Mouse (Mus musculus): ENCODE measurements around the gene Zzef1. TPM values are rescaled to one million over a fixed set of nuclear protein-coding genes. Genes with fewer than 3 reads are reported as not detected.

Zzef1 gene
- polyA plus RNA-seq, 1 experiment from 2014 or later = 12.5 TPM

- no peak overlapping the region for H3K4me2 ChIP-seq
- H3K9ac ChIP-seq = no peak overlapping the region
- no peaks in the 10 kb centered on the region for H3K36me3 ChIP-seq
- WGBS = 98% methylated on average over 5 of the region's 5 CpGs
- H3K9me3 ChIP-seq = no peaks in the 10 kb centered on the region
- no peak for ATAC-seq (ENCODE audit: low read depth)
- H3K4me3 ChIP-seq = no peak overlapping the region
- H3K27ac ChIP-seq (replicated peaks) = no peak overlapping the region
- no peaks in the 10 kb centered on the region for H3K4me1 ChIP-seq (replicated peaks)
- H3K27me3 ChIP-seq = no peaks in the 10 kb centered on the region
Measured at GRCm38 (mm10) chr11:72813687-72814086, 17.7 kb downstream of the Zzef1 start.

GRCm38 (mm10) chr11:72814188-72814587 lies 18.2 kb downstream of the Zzef1 start:
- Histone ChIP-seq H3K4me2 (no peak overlapping the region), H3K27me3 (no peaks in the 10 kb centered on the region), H3K36me3 (peaks cover 5% of the 10 kb centered on the region), H3K9ac (no peak overlapping the region), H3K4me3 (no peak overlapping the region), H3K4me1 (replicated peaks) (no peaks in the 10 kb centered on the region), H3K9me3 (no peaks in the 10 kb centered on the region), H3K27ac (replicated peaks) (no peak overlapping the region)
- no peak for ATAC-seq (ENCODE audit: low read depth)
- WGBS = 78% methylated on average over 2 of the region's 2 CpGs

GRCm38 (mm10) chr11:72816859-72817258 lies 20.8 kb downstream of the Zzef1 start:
- 90% methylated on average over 1 of the region's 1 CpGs for WGBS
- no peak overlapping the region for H3K4me2 ChIP-seq
- ATAC-seq (ENCODE audit: low read depth) = no peak

GRCm38 (mm10) chr11:72818067-72818466 lies 22.0 kb downstream of the Zzef1 start:
- no peaks in the 10 kb centered on the region for H3K27me3 ChIP-seq
- no peak overlapping the region for H3K27ac ChIP-seq (replicated peaks)
- H3K36me3 ChIP-seq = peaks cover 35% of the 10 kb centered on the region
- no peaks in the 10 kb centered on the region for H3K9me3 ChIP-seq
- H3K4me2 ChIP-seq = no peak overlapping the region
- ATAC-seq (ENCODE audit: low read depth) = no peak
- no peaks in the 10 kb centered on the region for H3K4me1 ChIP-seq (replicated peaks)
- no peak overlapping the region for H3K9ac ChIP-seq
- no peak overlapping the region for H3K4me3 ChIP-seq
- WGBS = 93% methylated on average over 7 of the region's 7 CpGs

More at GRCm38 (mm10) chr11:72816859-72817258, 20.8 kb downstream of the Zzef1 start:
- Histone ChIP-seq H3K4me1 (replicated peaks) (no peaks in the 10 kb centered on the region), H3K4me3 (no peak overlapping the region), H3K27me3 (no peaks in the 10 kb centered on the region), H3K36me3 (peaks cover 25% of the 10 kb centered on the region), H3K9ac (no peak overlapping the region), H3K9me3 (no peaks in the 10 kb centered on the region), H3K27ac (replicated peaks) (no peak overlapping the region)

- no peak overlapping the region for H3K4me2 ChIP-seq
- H3K27ac ChIP-seq (replicated peaks) = no peak overlapping the region
- 94% methylated on average over 7 of the region's 7 CpGs for WGBS
- H3K9me3 ChIP-seq = no peaks in the 10 kb centered on the region
- ATAC-seq (ENCODE audit: low read depth) = no peak
- peaks cover 59% of the 10 kb centered on the region for H3K36me3 ChIP-seq
- H3K4me1 ChIP-seq (replicated peaks) = no peaks in the 10 kb centered on the region
- no peaks in the 10 kb centered on the region for H3K27me3 ChIP-seq
- no peak overlapping the region for H3K9ac ChIP-seq
- no peak overlapping the region for H3K4me3 ChIP-seq
Measured at GRCm38 (mm10) chr11:72821041-72821440, 25.0 kb downstream of the Zzef1 start.

GRCm38 (mm10) chr11:72829869-72830268 lies 33.8 kb downstream of the Zzef1 start:
- whole genome bisulfite sequencing = 95% methylated on average over 3 of the region's 3 CpGs
- H3K9me3 ChIP-seq = no peaks in the 10 kb centered on the region
- H3K4me3 ChIP-seq = no peak overlapping the region
- no peaks in the 10 kb centered on the region for H3K4me1 ChIP-seq (replicated peaks)
- H3K36me3 ChIP-seq = peaks cover 93% of the 10 kb centered on the region
- H3K4me2 ChIP-seq = no peak overlapping the region
- H3K27ac ChIP-seq (replicated peaks) = no peak overlapping the region
- H3K27me3 ChIP-seq = no peaks in the 10 kb centered on the region
- no peak for ATAC-seq (ENCODE audit: low read depth)
- no peak overlapping the region for H3K9ac ChIP-seq

GRCm38 (mm10) chr11:72842731-72843130 lies 46.7 kb downstream of the Zzef1 start:
- no peaks in the 10 kb centered on the region for H3K4me1 ChIP-seq (replicated peaks)
- no peak overlapping the region for H3K9ac ChIP-seq
- H3K4me2 ChIP-seq = no peak overlapping the region
- 86% methylated on average over 3 of the region's 3 CpGs for WGBS
- no peaks in the 10 kb centered on the region for H3K9me3 ChIP-seq
- H3K27ac ChIP-seq (replicated peaks) = no peak overlapping the region
- no peaks in the 10 kb centered on the region for H3K27me3 ChIP-seq
- H3K4me3 ChIP-seq = no peak overlapping the region
- no peak for ATAC-seq (ENCODE audit: low read depth)
- peaks cover 74% of the 10 kb centered on the region for H3K36me3 ChIP-seq

- Histone ChIP-seq H3K4me3 (no peak overlapping the region), H3K9me3 (no peaks in the 10 kb centered on the region), H3K4me1 (replicated peaks) (no peaks in the 10 kb centered on the region), H3K36me3 (peaks cover 82% of the 10 kb centered on the region), H3K27me3 (no peaks in the 10 kb centered on the region), H3K27ac (replicated peaks) (no peak overlapping the region), H3K9ac (no peak overlapping the region), H3K4me2 (no peak overlapping the region)
- no peak for ATAC-seq (ENCODE audit: low read depth)
Measured at GRCm38 (mm10) chr11:72843576-72843975, 47.5 kb downstream of the Zzef1 start.

GRCm38 (mm10) chr11:72845526-72845925 lies 49.5 kb downstream of the Zzef1 start:
- no peaks in the 10 kb centered on the region for H3K4me1 ChIP-seq (replicated peaks)
- H3K9me3 ChIP-seq = no peaks in the 10 kb centered on the region
- H3K27me3 ChIP-seq = no peaks in the 10 kb centered on the region
- WGBS = 92% methylated on average over 2 of the region's 2 CpGs
- H3K4me2 ChIP-seq = no peak overlapping the region
- no peak overlapping the region for H3K27ac ChIP-seq (replicated peaks)
- H3K9ac ChIP-seq = no peak overlapping the region
- peaks cover 85% of the 10 kb centered on the region for H3K36me3 ChIP-seq
- ATAC-seq (ENCODE audit: low read depth) = no peak
- H3K4me3 ChIP-seq = no peak overlapping the region

GRCm38 (mm10) chr11:72846685-72847084 lies 50.7 kb downstream of the Zzef1 start:
- no peaks in the 10 kb centered on the region for H3K9me3 ChIP-seq
- no peak for ATAC-seq (ENCODE audit: low read depth)
- peaks cover 87% of the 10 kb centered on the region for H3K36me3 ChIP-seq
- no peak overlapping the region for H3K27ac ChIP-seq (replicated peaks)
- H3K27me3 ChIP-seq = no peaks in the 10 kb centered on the region
- no peak overlapping the region for H3K9ac ChIP-seq
- H3K4me1 ChIP-seq (replicated peaks) = no peaks in the 10 kb centered on the region
- H3K4me2 ChIP-seq = no peak overlapping the region
- H3K4me3 ChIP-seq = no peak overlapping the region

- H3K36me3 ChIP-seq = peaks cover 88% of the 10 kb centered on the region
- H3K9ac ChIP-seq = no peak overlapping the region
- no peak overlapping the region for H3K4me3 ChIP-seq
- no peak overlapping the region for H3K4me2 ChIP-seq
- ATAC-seq (ENCODE audit: low read depth) = no peak
- 97% methylated on average over 1 of the region's 1 CpGs for whole genome bisulfite sequencing
- H3K4me1 ChIP-seq (replicated peaks) = no peaks in the 10 kb centered on the region
- no peaks in the 10 kb centered on the region for H3K27me3 ChIP-seq
- H3K9me3 ChIP-seq = no peaks in the 10 kb centered on the region
- H3K27ac ChIP-seq (replicated peaks) = no peak overlapping the region
Measured at GRCm38 (mm10) chr11:72847831-72848628, 52.0 kb downstream of the Zzef1 start.

GRCm38 (mm10) chr11:72850419-72851131 lies 54.5 kb downstream of the Zzef1 start:
- WGBS = 76% methylated on average over 9 of the region's 9 CpGs
- peaks cover 91% of the 10 kb centered on the region for H3K36me3 ChIP-seq

More at GRCm38 (mm10) chr11:72850419-72851131, 54.5 kb downstream of the Zzef1 start:
- ATAC-seq (ENCODE audit: low read depth) = no peak
- no peaks in the 10 kb centered on the region for H3K27me3 ChIP-seq
- H3K9ac ChIP-seq = no peak overlapping the region
- H3K4me2 ChIP-seq = no peak overlapping the region
- H3K9me3 ChIP-seq = no peaks in the 10 kb centered on the region
- no peak overlapping the region for H3K4me3 ChIP-seq
- no peak overlapping the region for H3K27ac ChIP-seq (replicated peaks)
- no peaks in the 10 kb centered on the region for H3K4me1 ChIP-seq (replicated peaks)
